Mouse (Mus musculus): ENCODE data around the gene Nploc4. TPM values are rescaled to one million over a fixed set of nuclear protein-coding genes. Genes with fewer than 3 reads are reported as not detected.

Nploc4 gene
- total and polyA plus RNA-seq, 3 experiments = 40.6 to 115 (median 50.4) TPM

DNA sequence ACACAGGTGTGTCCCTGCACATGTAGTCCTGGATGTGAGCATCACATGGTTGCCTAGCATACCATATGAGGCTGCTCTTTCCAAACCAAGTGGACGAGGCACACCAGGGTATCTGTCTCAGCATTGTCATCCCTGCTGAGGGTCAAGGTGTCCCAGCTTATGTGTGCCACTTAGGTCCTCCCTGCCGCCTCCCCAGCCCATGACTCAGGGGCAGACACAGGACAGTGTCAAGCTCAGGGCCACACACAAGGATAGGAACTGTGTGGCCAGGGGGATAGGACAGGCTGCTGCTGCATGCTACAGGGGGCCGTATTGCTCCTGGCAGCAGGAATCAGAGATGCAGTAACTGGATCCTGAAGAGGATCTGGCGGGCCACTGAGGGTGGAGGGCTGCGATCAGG, 76.8 kb downstream of the Nploc4 start:
- Histone ChIP-seq H3K27ac (ENCODE audit: insufficient read depth, low read depth) (no peak overlapping the region), H3K4me3 (replicated peaks in 1 of 3; ENCODE audit: low read depth in 2 of 3, low read length in 2 of 3, poor library complexity in 1 of 3) (no peak overlapping the region), H3K36me3 (replicated peaks in 1 of 2; ENCODE audit: control insufficient read depth in 1 of 2, insufficient read depth in 1 of 2, low read length in 1 of 2) (no peaks in the 10 kb centered on the region), H3K9me3 (replicated peaks; ENCODE audit: low read length) (no peaks in the 10 kb centered on the region), H3K4me1 (ENCODE audit: control insufficient read depth in 1 of 2, insufficient read depth in 2 of 2) (peaks cover 0 to 11% of the 10 kb centered on the region in 2 experiments; a peak in 2 of 4 replicates), H3K79me2 (replicated peaks; ENCODE audit: control insufficient read depth, extremely low read depth, insufficient read depth, poor library complexity, severe bottlenecking) (no peaks in the 10 kb centered on the region), H3K27me3 (replicated peaks) (peaks cover 11% of the 10 kb centered on the region), H3K4me2 (ENCODE audit: insufficient read depth, low read depth, poor library complexity, severe bottlenecking) (no peak overlapping the region), H3K9ac (ENCODE audit: insufficient read depth, low read depth) (no peak overlapping the region)
- TF ChIP-seq PAX5 (IDR thresholded peaks at IDR 0.05; ENCODE audit: low read length) = no peak
- in situ Hi-C loops (cut with MboI; ENCODE audit: low pct_ligation_motif_present, low pct_unique_long_range_greater_than_20kb, low sequenced_read_pairs) (no loop called here), dilution Hi-C loops (cut with MboI; ENCODE audit: extremely low pct_ligation_motif_present, extremely low pct_unique_long_range_greater_than_20kb, low sequenced_read_pairs) (no loop called here)
- no peak for DNase-seq (ENCODE audit: extremely low read depth)

DNA sequence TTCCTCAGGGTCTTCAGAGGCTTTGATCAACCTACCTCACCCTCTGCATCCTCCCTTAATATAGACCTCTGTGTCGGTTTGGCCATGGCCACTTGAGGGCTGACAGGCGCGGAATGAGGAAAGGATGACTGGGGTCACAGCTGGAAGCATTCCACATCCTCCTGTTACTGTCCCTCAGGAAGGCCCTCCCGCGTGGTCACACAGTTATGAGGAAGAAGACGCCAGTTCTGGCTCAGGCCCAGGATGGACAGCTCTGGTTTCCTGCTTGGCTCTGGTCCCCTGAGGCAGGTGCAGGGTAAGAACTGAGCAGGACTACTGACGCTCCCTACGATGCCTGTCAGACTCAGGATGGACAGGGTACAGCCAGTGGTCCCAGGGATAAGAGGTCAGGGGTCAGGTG, 77.4 kb downstream of the Nploc4 start:
- dilution Hi-C loops (cut with MboI; ENCODE audit: extremely low pct_ligation_motif_present, extremely low pct_unique_long_range_greater_than_20kb, low sequenced_read_pairs) = no loop called here
- H3K27me3 ChIP-seq (replicated peaks) = peaks cover 11% of the 10 kb centered on the region

DNA sequence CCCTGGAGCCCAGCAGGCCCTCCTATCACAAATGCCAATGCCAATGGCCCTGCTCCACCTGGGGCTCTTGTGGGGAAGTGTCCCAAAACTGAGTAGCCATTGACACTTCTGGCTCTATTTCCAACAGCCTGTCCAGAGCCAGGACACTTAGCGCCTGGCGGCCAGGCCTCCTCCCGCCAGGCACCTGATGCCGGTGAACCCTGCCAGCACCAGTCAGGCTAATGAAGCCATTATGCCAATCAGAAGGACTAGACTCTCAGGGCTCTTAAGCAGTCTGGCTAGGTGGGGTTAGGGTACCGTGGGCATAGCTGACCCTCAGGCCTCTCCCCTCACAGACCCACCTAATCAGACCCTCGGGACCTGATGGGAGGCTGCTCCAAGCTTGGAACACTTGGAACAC, 78.1 kb downstream of the Nploc4 start:
- Histone ChIP-seq H3K9me3 (replicated peaks; ENCODE audit: low read length) (no peaks in the 10 kb centered on the region), H3K4me1 (ENCODE audit: control insufficient read depth in 1 of 2, insufficient read depth in 2 of 2) (peaks cover 0 to 14% of the 10 kb centered on the region in 2 experiments; a peak in 3 of 4 replicates), H3K27me3 (replicated peaks) (peaks cover 11% of the 10 kb centered on the region), H3K4me3 (replicated peaks in 1 of 3; ENCODE audit: low read depth in 2 of 3, low read length in 2 of 3, poor library complexity in 1 of 3) (no peak overlapping the region), H3K9ac (ENCODE audit: insufficient read depth, low read depth) (no peak overlapping the region), H3K27ac (ENCODE audit: insufficient read depth, low read depth) (no peak overlapping the region), H3K79me2 (replicated peaks; ENCODE audit: control insufficient read depth, extremely low read depth, insufficient read depth, poor library complexity, severe bottlenecking) (no peaks in the 10 kb centered on the region), H3K4me2 (ENCODE audit: insufficient read depth, low read depth, poor library complexity, severe bottlenecking) (no peak overlapping the region), H3K36me3 (replicated peaks in 1 of 2; ENCODE audit: control insufficient read depth in 1 of 2, insufficient read depth in 1 of 2, low read length in 1 of 2) (no peaks in the 10 kb centered on the region)
- DNase-seq (ENCODE audit: extremely low read depth) = no peak
- dilution Hi-C loops (cut with MboI; ENCODE audit: extremely low pct_ligation_motif_present, extremely low pct_unique_long_range_greater_than_20kb, low sequenced_read_pairs) = no loop called here
- no peak for TF ChIP-seq ETS1 (conservative IDR thresholded peaks at IDR 0.05; ENCODE audit: low read depth, low read length)
- no peak for TF ChIP-seq MXI1 (IDR thresholded peaks at IDR 0.05; ENCODE audit: low read depth, low read length)
- no peak for TF ChIP-seq ELF1 (IDR thresholded peaks at IDR 0.05; ENCODE audit: low read depth, low read length)
- TF ChIP-seq MYC (IDR thresholded peaks at IDR 0.05; ENCODE audit: low read depth, low read length) = no peak
- TF ChIP-seq RAD21 (IDR thresholded peaks at IDR 0.05; ENCODE audit: low read depth, low read length) = no peak
- TF ChIP-seq ZNF384 (IDR thresholded peaks at IDR 0.05; ENCODE audit: low read depth, low read length) = no peak
- no peak for TF ChIP-seq EP300 (IDR thresholded peaks at IDR 0.05; ENCODE audit: low read length)
- TF ChIP-seq ZC3H11A (IDR thresholded peaks at IDR 0.05; ENCODE audit: low read depth, low read length) = no peak
- TF ChIP-seq POLR2A (IDR thresholded peaks at IDR 0.05; ENCODE audit: low read depth, low read length) = no peak
- TF ChIP-seq USF1 (IDR thresholded peaks at IDR 0.05; ENCODE audit: low read depth, low read length) = no peak
- TF ChIP-seq UBTF (IDR thresholded peaks at IDR 0.05; ENCODE audit: low read depth, low read length) = no peak
- TF ChIP-seq JUND (conservative IDR thresholded peaks at IDR 0.05; ENCODE audit: low read depth, low read length) = no peak
- TF ChIP-seq MAX (IDR thresholded peaks at IDR 0.05; ENCODE audit: low read length) = no peak
- no peak for TF ChIP-seq TBP (conservative IDR thresholded peaks at IDR 0.05; ENCODE audit: low read depth, low read length)
- no peak for TF ChIP-seq PAX5 (IDR thresholded peaks at IDR 0.05; ENCODE audit: low read length)
- no peak for TF ChIP-seq SIN3A (IDR thresholded peaks at IDR 0.05; ENCODE audit: low read length)
- no peak for TF ChIP-seq ZKSCAN1 (IDR thresholded peaks at IDR 0.05; ENCODE audit: borderline replicate concordance, low read depth, low read length)
- in situ Hi-C loops (cut with MboI; ENCODE audit: low pct_ligation_motif_present, low pct_unique_long_range_greater_than_20kb, low sequenced_read_pairs) = no loop called here

More for the DNA sequence above, 77.4 kb downstream of the Nploc4 start:
- no peak overlapping the region for H3K27ac ChIP-seq (ENCODE audit: insufficient read depth, low read depth)
- no peak overlapping the region for H3K4me2 ChIP-seq (ENCODE audit: insufficient read depth, low read depth, poor library complexity, severe bottlenecking)
- no peak for DNase-seq (ENCODE audit: extremely low read depth)
- in situ Hi-C loops (cut with MboI; ENCODE audit: low pct_ligation_motif_present, low pct_unique_long_range_greater_than_20kb, low sequenced_read_pairs) = no loop called here
- no peaks in the 10 kb centered on the region for H3K79me2 ChIP-seq (replicated peaks; ENCODE audit: control insufficient read depth, extremely low read depth, insufficient read depth, poor library complexity, severe bottlenecking)
- H3K36me3 ChIP-seq (replicated peaks in 1 of 2; ENCODE audit: control insufficient read depth in 1 of 2, insufficient read depth in 1 of 2, low read length in 1 of 2) = no peaks in the 10 kb centered on the region
- H3K4me3 ChIP-seq (replicated peaks in 1 of 3; ENCODE audit: low read depth in 2 of 3, low read length in 2 of 3, poor library complexity in 1 of 3) = no peak overlapping the region
- H3K9ac ChIP-seq (ENCODE audit: insufficient read depth, low read depth) = no peak overlapping the region
- H3K4me1 ChIP-seq (ENCODE audit: control insufficient read depth in 1 of 2, insufficient read depth in 2 of 2) = peaks cover 0 to 8% of the 10 kb centered on the region in 2 experiments; a peak in 2 of 4 replicates
- H3K9me3 ChIP-seq (replicated peaks; ENCODE audit: low read length) = no peaks in the 10 kb centered on the region
- TF ChIP-seq USF2 (conservative IDR thresholded peaks at IDR 0.05; ENCODE audit: low read depth, low read length) (no peak), HCFC1 (IDR thresholded peaks at IDR 0.05; ENCODE audit: low read depth, low read length) (no peak)

Measured in CH12.LX (cell line).